In the genomic region with DNA sequence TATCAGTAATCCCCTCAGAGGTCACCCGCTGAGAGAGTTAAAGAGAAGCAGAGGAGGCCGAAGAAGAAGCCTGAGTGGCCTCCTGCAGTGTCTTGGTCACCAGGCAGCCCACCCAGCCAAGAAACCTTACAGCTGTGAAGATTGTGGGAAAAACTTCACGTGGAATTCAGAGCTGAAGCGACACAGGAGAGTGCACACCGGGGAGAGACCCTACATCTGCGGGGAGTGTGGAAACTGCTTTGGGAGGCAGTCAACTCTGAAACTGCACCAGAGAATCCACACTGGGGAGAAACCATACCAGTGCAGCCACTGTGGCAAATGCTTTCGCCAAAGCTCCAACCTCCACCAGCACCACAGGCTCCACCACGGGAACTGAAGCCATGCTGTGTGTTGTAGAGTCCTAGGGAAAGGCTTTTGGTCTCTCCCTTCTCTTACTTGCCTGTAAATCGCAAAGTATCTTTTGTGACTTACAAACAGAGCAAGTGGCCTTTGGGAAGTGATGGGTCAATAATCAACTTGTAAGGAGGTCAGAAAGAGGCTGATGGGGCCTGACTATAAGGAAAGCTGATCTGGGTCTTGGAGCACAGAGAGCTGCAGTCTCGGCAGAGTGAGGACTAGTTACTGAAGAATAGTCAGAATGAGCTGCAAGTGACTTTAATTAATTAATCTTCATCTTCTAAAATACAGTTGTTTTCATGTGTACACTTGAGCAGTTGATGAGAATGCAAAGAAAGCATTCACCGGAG, we compare ENCODE assay signal across 30 mouse cellular contexts. TPM values are rescaled to one million over a fixed set of nuclear protein-coding genes. Genes with fewer than 3 reads are reported as not detected.
"Had no signal": no experiment of that assay in that cellular context is flagged by ENCODE, and none has a peak within 500 bp of the region (broad histone marks: within the 10 kb centered on the region; RNA-seq: fewer than 3 reads in every experiment).

No protein-coding gene starts in this region.

- H3K9me3 ChIP-seq: heart, embryonic 12.5 days; hindbrain, embryonic 12.5 days; intestine, embryonic 15.5 days; limb, embryonic 10.5 days; limb, embryonic 12.5 days; liver, embryonic 13.5 days; liver, embryonic 15.5 days had no signal

- DNase-seq: gastrocnemius, adult 2 months; gastrocnemius, postnatal 10 days; gastrocnemius, postnatal 25 days; heart, adult 2 months; heart, postnatal 10 days; heart, postnatal 4 days; kidney, adult 2 months; kidney, postnatal 25 days; kidney, postnatal 4 days; liver; liver, embryonic 13.5 days; liver, postnatal 0 days had no signal

- H3K4me3 ChIP-seq: gastrocnemius, adult 2 months; heart, adult 2 months; heart, embryonic 12.5 days; hindbrain, embryonic 10.5 days; hindbrain, embryonic 12.5 days; intestine, embryonic 15.5 days; layer of hippocampus, adult 2 months; left cerebral cortex, adult 2 months; limb, embryonic 10.5 days; limb, embryonic 12.5 days; liver, embryonic 13.5 days; liver, embryonic 15.5 days had no signal

- H3K36me3 ChIP-seq: heart, embryonic 12.5 days; hindbrain, embryonic 10.5 days; hindbrain, embryonic 12.5 days; intestine, embryonic 15.5 days; limb, embryonic 10.5 days; limb, embryonic 12.5 days; liver, embryonic 13.5 days; liver, embryonic 15.5 days had no signal

- H3K27ac ChIP-seq: gastrocnemius, adult 2 months; heart, adult 2 months; hindbrain, embryonic 10.5 days; hindbrain, embryonic 12.5 days; hindbrain, embryonic 14.5 days; intestine, embryonic 15.5 days; layer of hippocampus, adult 2 months; left cerebral cortex, adult 2 months; limb, embryonic 10.5 days; limb, embryonic 12.5 days; liver, embryonic 13.5 days; liver, embryonic 15.5 days had no signal

- H3K9ac ChIP-seq: heart, embryonic 12.5 days; hindbrain, embryonic 12.5 days; hindbrain, embryonic 14.5 days; intestine, embryonic 15.5 days; limb, embryonic 12.5 days; liver, embryonic 13.5 days; liver, embryonic 15.5 days; liver, postnatal 0 days had no signal

- ATAC-seq: hindbrain, embryonic 16.5 days; inflammation-experienced regulatory T-cells, adult 6 months; intestine, embryonic 15.5 days; intestine, postnatal 0 days; liver, postnatal 0 days had no signal

- H3K4me1 ChIP-seq: hindbrain, embryonic 12.5 days; intestine, embryonic 15.5 days; limb, embryonic 12.5 days had no signal

- H3K27me3 ChIP-seq: heart, embryonic 12.5 days; hindbrain, embryonic 12.5 days; intestine, embryonic 15.5 days; limb, embryonic 12.5 days; liver, embryonic 13.5 days; liver, embryonic 15.5 days had no signal

- H3K4me2 ChIP-seq: heart, embryonic 12.5 days; hindbrain, embryonic 12.5 days; hindbrain, embryonic 14.5 days; intestine, embryonic 15.5 days; limb, embryonic 12.5 days; liver, embryonic 11.5 days; liver, embryonic 13.5 days; liver, embryonic 15.5 days had no signal

RNA-seq across cellular contexts. Expression of gene Olfr15, which starts 23.9 kb away (rescaled TPM):
- polyA plus RNA-seq: frontal cortex, adult 2 months; heart, adult 2 months; heart, embryonic 12.5 days; heart, embryonic 14.5 days; heart, embryonic 16.5 days; hindbrain, embryonic 10.5 days; hindbrain, embryonic 12.5 days; hindbrain, embryonic 14.5 days; hindbrain, embryonic 16.5 days; inflammation-experienced regulatory T-cells, adult 6 months; intestine, embryonic 15.5 days; intestine, postnatal 0 days; kidney, adult 2 months; limb, embryonic 10.5 days; limb, embryonic 12.5 days; limb, embryonic 14.5 days; liver, embryonic 11.5 days; liver, embryonic 13.5 days; liver, embryonic 15.5 days; liver, postnatal 0 days had no signal

RNA-seq across cellular contexts. Expression of gene Gm20695, which starts 29.8 kb away (rescaled TPM):
- polyA plus RNA-seq: heart, adult 2 months; heart, embryonic 12.5 days; kidney, adult 2 months had no signal
